Mouse (Mus musculus): ENCODE results near the gene Pramel1. TPM values are rescaled to one million over a fixed set of nuclear protein-coding genes. Genes with fewer than 3 reads are reported as not detected.
"Not testable (repeated sequence)": the region's sequence is repeated elsewhere in the genome, so short reads cannot be mapped to it uniquely, and the experiment has no call there.

Gene Pramel1
- polyA plus RNA-seq (2016; fragmentation: Nextera tagmentation; extraction: Ambion mirVana) = not detected in 2 replicates

GRCm38 (mm10) chr4:143394181-143394580 is at the start of gene Pramel1:
Gene Pramel1 (plus strand): TSS chr4:143394428.
- Histone ChIP-seq H3K4me3 (no peak within 1 kb of the TSS), H3K27ac (no peak within 1 kb of the TSS), H3K36me3 (no peaks in the 10 kb centered on the region), H3K27me3 (ENCODE audit: insufficient read depth, poor library complexity, severe bottlenecking) (peaks cover 4% of the 10 kb centered on the region; the same call in 1 of the 2 replicates), H3K4me1 (replicated peaks) (no peaks in the 10 kb centered on the region), H3K9me3 (peaks cover 5% of the 10 kb centered on the region; the same call in 1 of the 2 replicates)
- DNase-seq (ENCODE audit: low spot score) = no peak
- WGBS = 76% methylated on average over 26 of the region's 26 CpGs

- peaks cover 18% of the 10 kb centered on the region for H3K4me1 ChIP-seq (replicated peaks)
- H3K36me3 ChIP-seq = not testable (repeated sequence)
- WGBS = 86% methylated on average over 5 of the region's 5 CpGs
These were observed 48.7 kb upstream of the Pramel1 start for GRCm38 (mm10) chr4:143345491-143345890.

GRCm38 (mm10) chr4:143348678-143349077 is 45.5 kb upstream of the Pramel1 start:
- H3K27me3 ChIP-seq (ENCODE audit: insufficient read depth, poor library complexity, severe bottlenecking) = peaks cover 63% of the 10 kb centered on the region
- WGBS = 16% methylated on average over 5 of the region's 5 CpGs

More at GRCm38 (mm10) chr4:143345491-143345890, 48.7 kb upstream of the Pramel1 start:
- not testable (repeated sequence) for DNase-seq (ENCODE audit: low spot score); H3K4me3 ChIP-seq; H3K27ac ChIP-seq; H3K9me3 ChIP-seq
- H3K27me3 ChIP-seq (ENCODE audit: insufficient read depth, poor library complexity, severe bottlenecking) = peaks cover 36% of the 10 kb centered on the region

GRCm38 (mm10) chr4:143349484-143349906 is 44.7 kb upstream of the Pramel1 start, which contains the start of gene Lrrc38:
Gene Lrrc38 (plus strand): TSS chr4:143349757.
- under 1% methylated on average over 19 of the region's 19 CpGs for WGBS
- H3K4me1 ChIP-seq (replicated peaks) = peaks cover 23% of the 10 kb centered on the region
- DNase-seq (ENCODE audit: low spot score) = peak; percentile 41
- peak within 1 kb of the TSS; percentile 65 for H3K4me3 ChIP-seq
- peak within 1 kb of the TSS; percentile 75 for H3K27ac ChIP-seq
- peaks cover 63% of the 10 kb centered on the region for H3K27me3 ChIP-seq (ENCODE audit: insufficient read depth, poor library complexity, severe bottlenecking)
- no peaks in the 10 kb centered on the region for H3K36me3 ChIP-seq
- H3K9me3 ChIP-seq = no peaks in the 10 kb centered on the region

More at GRCm38 (mm10) chr4:143348678-143349077, 45.5 kb upstream of the Pramel1 start:
- DNase-seq (ENCODE audit: low spot score) = no peak
- no peaks in the 10 kb centered on the region for H3K36me3 ChIP-seq
- peaks cover 23% of the 10 kb centered on the region for H3K4me1 ChIP-seq (replicated peaks)
- no peaks in the 10 kb centered on the region for H3K9me3 ChIP-seq
- H3K4me3 ChIP-seq = no peak overlapping the region
- H3K27ac ChIP-seq = no peak overlapping the region

GRCm38 (mm10) chr4:143350047-143351015 is 43.9 kb upstream of the Pramel1 start:
- Histone ChIP-seq H3K9me3 (no peaks in the 10 kb centered on the region), H3K4me1 (replicated peaks) (peaks cover 23% of the 10 kb centered on the region), H3K27ac (peak overlapping the region; percentile 75), H3K27me3 (ENCODE audit: insufficient read depth, poor library complexity, severe bottlenecking) (peaks cover 63% of the 10 kb centered on the region), H3K36me3 (no peaks in the 10 kb centered on the region), H3K4me3 (peak overlapping the region; percentile 65)
- WGBS = 3% methylated on average over 72 of the region's 72 CpGs
- DNase-seq (ENCODE audit: low spot score) = peak; percentile 50

GRCm38 (mm10) chr4:143352301-143352700 is 41.9 kb upstream of the Pramel1 start:
- H3K27me3 ChIP-seq (ENCODE audit: insufficient read depth, poor library complexity, severe bottlenecking) = peaks cover 59% of the 10 kb centered on the region
- H3K27ac ChIP-seq = no peak overlapping the region
- no peaks in the 10 kb centered on the region for H3K36me3 ChIP-seq
- 76% methylated on average over 4 of the region's 4 CpGs for WGBS
- H3K4me3 ChIP-seq = no peak overlapping the region
- DNase-seq (ENCODE audit: low spot score) = no peak
- H3K4me1 ChIP-seq (replicated peaks) = peaks cover 23% of the 10 kb centered on the region
- no peaks in the 10 kb centered on the region for H3K9me3 ChIP-seq

- DNase-seq (ENCODE audit: low spot score) = no peak
- WGBS = 76% methylated on average over 10 of the region's 10 CpGs
- Histone ChIP-seq H3K4me1 (replicated peaks) (peaks cover 9% of the 10 kb centered on the region), H3K36me3 (no peaks in the 10 kb centered on the region), H3K27me3 (ENCODE audit: insufficient read depth, poor library complexity, severe bottlenecking) (no peaks in the 10 kb centered on the region), H3K4me3 (no peak overlapping the region), H3K27ac (no peak overlapping the region; the same call in 1 of the 2 replicates), H3K9me3 (no peaks in the 10 kb centered on the region)
These were observed 32.7 kb upstream of the Pramel1 start for GRCm38 (mm10) chr4:143361520-143361919.

GRCm38 (mm10) chr4:143366415-143367041 is 27.7 kb upstream of the Pramel1 start:
- H3K27ac ChIP-seq = peak overlapping the region; percentile 17; the same call in 1 of the 2 replicates
- 49% methylated on average over 15 of the region's 15 CpGs for WGBS
- no peak for DNase-seq (ENCODE audit: low spot score)
- H3K27me3 ChIP-seq (ENCODE audit: insufficient read depth, poor library complexity, severe bottlenecking) = no peaks in the 10 kb centered on the region
- H3K4me3 ChIP-seq = no peak overlapping the region
- H3K9me3 ChIP-seq = no peaks in the 10 kb centered on the region
- no peaks in the 10 kb centered on the region for H3K36me3 ChIP-seq
- peaks cover 12% of the 10 kb centered on the region for H3K4me1 ChIP-seq (replicated peaks)

- peaks cover 18% of the 10 kb centered on the region for H3K4me1 ChIP-seq (replicated peaks)
- DNase-seq (ENCODE audit: low spot score) = peak; percentile 23
- peaks cover 8% of the 10 kb centered on the region; the same call in 1 of the 2 replicates for H3K27me3 ChIP-seq (ENCODE audit: insufficient read depth, poor library complexity, severe bottlenecking)
- H3K4me3 ChIP-seq = peak overlapping the region; percentile 32
- H3K36me3 ChIP-seq = no peaks in the 10 kb centered on the region
- H3K9me3 ChIP-seq = no peaks in the 10 kb centered on the region
- H3K27ac ChIP-seq = peak overlapping the region; percentile 84
- WGBS = 35% methylated on average over 7 of the region's 7 CpGs
These were observed 14.7 kb upstream of the Pramel1 start for GRCm38 (mm10) chr4:143379480-143379879.

- H3K9me3 ChIP-seq = no peaks in the 10 kb centered on the region
- peak overlapping the region; percentile 32 for H3K4me3 ChIP-seq
- WGBS = 23% methylated on average over 15 of the region's 15 CpGs
- H3K36me3 ChIP-seq = no peaks in the 10 kb centered on the region
- DNase-seq (ENCODE audit: low spot score) = peak; percentile 61
- H3K27ac ChIP-seq = peak overlapping the region; percentile 84
- peaks cover 18% of the 10 kb centered on the region for H3K4me1 ChIP-seq (replicated peaks)
- peaks cover 8% of the 10 kb centered on the region; the same call in 1 of the 2 replicates for H3K27me3 ChIP-seq (ENCODE audit: insufficient read depth, poor library complexity, severe bottlenecking)
These were observed 14.1 kb upstream of the Pramel1 start for GRCm38 (mm10) chr4:143379931-143380715.

GRCm38 (mm10) chr4:143380716-143381004 is 13.6 kb upstream of the Pramel1 start:
- Histone ChIP-seq H3K27me3 (ENCODE audit: insufficient read depth, poor library complexity, severe bottlenecking) (peaks cover 8% of the 10 kb centered on the region; the same call in 1 of the 2 replicates), H3K27ac (no peak overlapping the region; the same call in 1 of the 2 replicates), H3K4me3 (no peak overlapping the region), H3K4me1 (replicated peaks) (peaks cover 18% of the 10 kb centered on the region), H3K9me3 (no peaks in the 10 kb centered on the region), H3K36me3 (no peaks in the 10 kb centered on the region)
- 2% methylated on average over 5 of the region's 5 CpGs for WGBS
- DNase-seq (ENCODE audit: low spot score) = peak; percentile 33

- Histone ChIP-seq H3K4me1 (replicated peaks) (peaks cover 18% of the 10 kb centered on the region), H3K27ac (no peak overlapping the region), H3K4me3 (no peak overlapping the region), H3K36me3 (no peaks in the 10 kb centered on the region), H3K27me3 (ENCODE audit: insufficient read depth, poor library complexity, severe bottlenecking) (peaks cover 8% of the 10 kb centered on the region; the same call in 1 of the 2 replicates), H3K9me3 (no peaks in the 10 kb centered on the region)
- 73% methylated on average over 3 of the region's 3 CpGs for WGBS
- DNase-seq (ENCODE audit: low spot score) = no peak
These were observed 12.1 kb upstream of the Pramel1 start for GRCm38 (mm10) chr4:143382163-143382562.
